Mouse (Mus musculus): ENCODE data around the gene Rflnb. TPM values are rescaled to one million over a fixed set of nuclear protein-coding genes. Genes with fewer than 3 reads are reported as not detected.

The Rflnb gene
- total and polyA plus RNA-seq, 3 experiments = 0.19 to 0.85 (median 0.69) TPM

GRCm38 (mm10) chr11:75999440-76000155 is 28.0 kb downstream of the Rflnb start, which contains the start of gene 1700016K19Rik:
1700016K19Rik (plus strand) TSS chr11:75999912.
- H3K4me3 ChIP-seq (replicated peaks in 1 of 3; ENCODE audit: low read depth in 2 of 3, low read length in 2 of 3, poor library complexity in 1 of 3) = peak within 1 kb of the TSS in 2 of 3 experiments; percentile 42 to 65
- peaks cover 43% of the 10 kb centered on the region for H3K27me3 ChIP-seq (replicated peaks)
- H3K9ac ChIP-seq (ENCODE audit: insufficient read depth, low read depth) = no peak within 1 kb of the TSS; the same call in 1 of the 2 replicates
- peaks cover 9 to 10% of the 10 kb centered on the region in 2 experiments; a peak in 3 of 4 replicates for H3K4me1 ChIP-seq (ENCODE audit: control insufficient read depth in 1 of 2, insufficient read depth in 2 of 2)
- no peaks in the 10 kb centered on the region for H3K36me3 ChIP-seq (replicated peaks in 1 of 2; ENCODE audit: control insufficient read depth in 1 of 2, insufficient read depth in 1 of 2, low read length in 1 of 2)
- peak within 1 kb of the TSS; percentile 90 for H3K4me2 ChIP-seq (ENCODE audit: insufficient read depth, low read depth, poor library complexity, severe bottlenecking)
- TF ChIP-seq ETS1 (conservative IDR thresholded peaks at IDR 0.05; ENCODE audit: low read depth, low read length) = no peak
- TF ChIP-seq SIN3A (IDR thresholded peaks at IDR 0.05; ENCODE audit: low read length) = peak; percentile 70
- TF ChIP-seq ELF1 (IDR thresholded peaks at IDR 0.05; ENCODE audit: low read depth, low read length) = peak; percentile 93
- no peak for TF ChIP-seq NELFE (IDR thresholded peaks at IDR 0.05; ENCODE audit: low read depth, low read length)
- peak; percentile 84 for TF ChIP-seq NRF1 (IDR thresholded peaks at IDR 0.05; ENCODE audit: low read depth, low read length)
- peak; percentile 97 for TF ChIP-seq MXI1 (IDR thresholded peaks at IDR 0.05; ENCODE audit: low read depth, low read length)
- no peak for TF ChIP-seq USF1 (IDR thresholded peaks at IDR 0.05; ENCODE audit: low read depth, low read length)
- no peak for TF ChIP-seq KAT2A (IDR thresholded peaks at IDR 0.05; ENCODE audit: insufficient replicate concordance, low read length)
- TF ChIP-seq EP300 (IDR thresholded peaks at IDR 0.05; ENCODE audit: low read length) = no peak
- TF ChIP-seq IRF4 (IDR thresholded peaks at IDR 0.05; ENCODE audit: low read depth, low read length) = no peak
- peak in 1 of 2 experiments; percentile 72; a peak in 2 of 4 replicates for TF ChIP-seq CTCF (conservative IDR thresholded peaks at IDR 0.05 in 1 of 2, IDR thresholded peaks at IDR 0.05 in 1 of 2; ENCODE audit: low read depth in 2 of 2, low read length in 2 of 2)
- TF ChIP-seq ZMIZ1 (IDR thresholded peaks at IDR 0.05; ENCODE audit: low read depth, low read length) = no peak
- peak; percentile 64; the same call in 1 of the 2 replicates for TF ChIP-seq MYC (IDR thresholded peaks at IDR 0.05; ENCODE audit: low read depth, low read length)
- TF ChIP-seq E2F4 (IDR thresholded peaks at IDR 0.05; ENCODE audit: insufficient replicate concordance, low read depth, low read length) = no peak
- no peak for TF ChIP-seq MAZ (IDR thresholded peaks at IDR 0.05; ENCODE audit: low read depth, low read length)
- TF ChIP-seq TCF12 (IDR thresholded peaks at IDR 0.05; ENCODE audit: low read depth, low read length) = 0 out of 2 replicates have a peak, but pooled peaks have one; percentile 12
- peak; percentile 83; the same call in 1 of the 2 replicates for TF ChIP-seq MAX (IDR thresholded peaks at IDR 0.05; ENCODE audit: low read length)
- DNase-seq (ENCODE audit: extremely low read depth) = peak; percentile 80
- no peak within 1 kb of the TSS for H3K27ac ChIP-seq (ENCODE audit: insufficient read depth, low read depth)
- dilution Hi-C loops (cut with MboI; ENCODE audit: extremely low pct_ligation_motif_present, extremely low pct_unique_long_range_greater_than_20kb, low sequenced_read_pairs) = no loop called here
- in situ Hi-C loops (cut with MboI; ENCODE audit: low pct_ligation_motif_present, low pct_unique_long_range_greater_than_20kb, low sequenced_read_pairs) = no loop called here
- H3K79me2 ChIP-seq (replicated peaks; ENCODE audit: control insufficient read depth, extremely low read depth, insufficient read depth, poor library complexity, severe bottlenecking) = no peaks in the 10 kb centered on the region
- no peaks in the 10 kb centered on the region for H3K9me3 ChIP-seq (replicated peaks; ENCODE audit: low read length)

DNA sequence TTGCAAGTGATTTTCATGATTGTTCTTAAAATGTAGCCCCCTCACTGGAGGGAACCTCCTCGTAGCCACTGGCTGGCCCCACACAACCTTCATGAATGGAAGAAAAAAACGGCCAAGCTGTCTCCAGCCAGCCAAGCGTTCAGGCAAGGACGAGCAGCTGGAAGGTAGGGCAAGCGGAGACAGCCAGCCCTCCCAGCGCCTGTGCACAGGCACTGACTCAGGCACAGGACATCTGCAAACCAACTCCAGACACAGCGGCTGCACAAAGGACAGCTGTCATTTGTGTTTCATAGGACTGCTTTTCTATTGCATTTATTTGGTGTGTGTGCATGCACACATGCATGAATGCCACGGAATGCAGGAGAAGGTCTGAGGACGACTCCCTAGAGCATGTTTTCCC is 33.2 kb downstream of the Rflnb start:
- Histone ChIP-seq H3K27ac (ENCODE audit: insufficient read depth, low read depth) (no peak overlapping the region), H3K27me3 (replicated peaks) (peaks cover 4% of the 10 kb centered on the region), H3K4me2 (ENCODE audit: insufficient read depth, low read depth, poor library complexity, severe bottlenecking) (no peak overlapping the region), H3K9ac (ENCODE audit: insufficient read depth, low read depth) (no peak overlapping the region), H3K9me3 (replicated peaks; ENCODE audit: low read length) (no peaks in the 10 kb centered on the region), H3K4me1 (ENCODE audit: control insufficient read depth in 1 of 2, insufficient read depth in 2 of 2) (peaks cover 3 to 11% of the 10 kb centered on the region in 2 experiments; a peak in 2 of 4 replicates), H3K36me3 (replicated peaks in 1 of 2; ENCODE audit: control insufficient read depth in 1 of 2, insufficient read depth in 1 of 2, low read length in 1 of 2) (no peaks in the 10 kb centered on the region), H3K79me2 (replicated peaks; ENCODE audit: control insufficient read depth, extremely low read depth, insufficient read depth, poor library complexity, severe bottlenecking) (no peaks in the 10 kb centered on the region), H3K4me3 (replicated peaks in 1 of 3; ENCODE audit: low read depth in 2 of 3, low read length in 2 of 3, poor library complexity in 1 of 3) (no peak overlapping the region)
- dilution Hi-C loops (cut with MboI; ENCODE audit: extremely low pct_ligation_motif_present, extremely low pct_unique_long_range_greater_than_20kb, low sequenced_read_pairs) = no loop called here
- DNase-seq (ENCODE audit: extremely low read depth) = no peak
- in situ Hi-C loops (cut with MboI; ENCODE audit: low pct_ligation_motif_present, low pct_unique_long_range_greater_than_20kb, low sequenced_read_pairs) = no loop called here
- TF ChIP-seq ZMIZ1 (IDR thresholded peaks at IDR 0.05; ENCODE audit: low read depth, low read length) (no peak), UBTF (IDR thresholded peaks at IDR 0.05; ENCODE audit: low read depth, low read length) (no peak), MYC (IDR thresholded peaks at IDR 0.05; ENCODE audit: low read depth, low read length) (no peak), CHD1 (IDR thresholded peaks at IDR 0.05; ENCODE audit: low read depth, low read length) (no peak), EP300 (IDR thresholded peaks at IDR 0.05; ENCODE audit: low read length) (no peak), ZNF384 (IDR thresholded peaks at IDR 0.05; ENCODE audit: low read depth, low read length) (no peak), E2F4 (IDR thresholded peaks at IDR 0.05; ENCODE audit: insufficient replicate concordance, low read depth, low read length) (no peak), POLR2A (IDR thresholded peaks at IDR 0.05; ENCODE audit: low read depth, low read length) (no peak), POLR2AphosphoS2 (IDR thresholded peaks at IDR 0.05; ENCODE audit: low read depth, low read length) (no peak), MAX (IDR thresholded peaks at IDR 0.05; ENCODE audit: low read length) (no peak), KAT2A (IDR thresholded peaks at IDR 0.05; ENCODE audit: insufficient replicate concordance, low read length) (no peak), PAX5 (IDR thresholded peaks at IDR 0.05; ENCODE audit: low read length) (no peak), ELF1 (IDR thresholded peaks at IDR 0.05; ENCODE audit: low read depth, low read length) (no peak)
